8 mouse cellular contexts compared by ENCODE assay signal in the genomic region with DNA sequence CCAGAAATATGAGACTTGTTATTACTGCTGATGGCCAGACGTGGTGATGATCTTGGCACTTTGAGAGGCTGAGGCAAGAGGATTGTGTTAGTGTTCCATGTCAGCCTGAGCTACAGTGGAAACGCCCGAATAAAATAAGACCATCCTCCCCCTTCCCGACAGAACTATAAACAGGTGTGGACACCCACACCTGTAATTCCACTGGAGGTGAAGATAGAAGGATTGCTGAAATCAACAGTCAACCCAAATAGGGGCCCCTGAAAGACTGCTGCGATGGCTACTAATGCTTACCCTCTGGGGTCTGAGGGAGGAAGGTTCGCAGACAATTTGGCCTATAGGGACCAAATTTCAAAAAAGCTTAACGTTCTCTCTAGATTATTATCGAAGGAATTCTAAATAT. TPM values are rescaled to one million over a fixed set of nuclear protein-coding genes. Genes with fewer than 3 reads are reported as not detected.
DNase-seq lines count a peak whose midpoint lies in the region; ATAC-seq lines count a peak whose summit lies in the region.

No protein-coding gene starts in this region.

- H3K4me3 ChIP-seq in lung, embryonic 16.5 days (ENCODE audit: low read length) = peak overlapping the region; percentile 76
- H3K4me3 ChIP-seq in hindbrain, embryonic 13.5 days = peak overlapping the region; percentile 88
- H3K4me3 ChIP-seq in midbrain, embryonic 16.5 days (ENCODE audit: low read depth, low read length) = peak overlapping the region; percentile 80

- H3K36me3 ChIP-seq in lung, embryonic 16.5 days (ENCODE audit: control insufficient read depth, insufficient read depth, low read length) = peaks cover 10% of the 10 kb centered on the region
- H3K36me3 ChIP-seq in hindbrain, embryonic 13.5 days = peaks cover 33% of the 10 kb centered on the region
- peaks cover 10% of the 10 kb centered on the region for H3K36me3 ChIP-seq in midbrain, embryonic 16.5 days (ENCODE audit: control insufficient read depth, insufficient read depth, low read length)

- 9% methylated on average over 8 of the region's 8 CpGs for WGBS in lung, embryonic 16.5 days
- WGBS in hindbrain, embryonic 13.5 days = 19% methylated on average over 8 of the region's 8 CpGs
- WGBS in midbrain, embryonic 16.5 days = 15% methylated on average over 8 of the region's 8 CpGs

- ATAC-seq in lung, embryonic 16.5 days (ENCODE audit: low read depth) = no peak
- ATAC-seq in hindbrain, embryonic 13.5 days (ENCODE audit: low FRiP score) = no peak
- ATAC-seq in midbrain, embryonic 16.5 days = no peak

- no peaks in the 10 kb centered on the region for H3K27me3 ChIP-seq in lung, embryonic 16.5 days (ENCODE audit: control insufficient read depth, insufficient read depth, low read depth, low read length)
- no peaks in the 10 kb centered on the region for H3K27me3 ChIP-seq in hindbrain, embryonic 13.5 days
- H3K27me3 ChIP-seq in midbrain, embryonic 16.5 days (ENCODE audit: control insufficient read depth, insufficient read depth, low read depth, low read length) = no peaks in the 10 kb centered on the region

- intact Hi-C loops in left cerebral cortex, postnatal 4 days (cut with DNase I) = no loop called here

- H3K9me3 ChIP-seq in lung, embryonic 16.5 days (ENCODE audit: control insufficient read depth, low read length) = no peaks in the 10 kb centered on the region
- H3K9me3 ChIP-seq in hindbrain, embryonic 13.5 days = no peaks in the 10 kb centered on the region
- H3K9me3 ChIP-seq in midbrain, embryonic 16.5 days (replicated peaks; ENCODE audit: control insufficient read depth, low read length, poor library complexity, severe bottlenecking) = no peaks in the 10 kb centered on the region

- H3K4me1 ChIP-seq in lung, embryonic 16.5 days (replicated peaks; ENCODE audit: control insufficient read depth, insufficient read depth, low read length) = peaks cover 17% of the 10 kb centered on the region
- H3K4me1 ChIP-seq in hindbrain, embryonic 13.5 days (replicated peaks) = peaks cover 32% of the 10 kb centered on the region
- H3K4me1 ChIP-seq in midbrain, embryonic 16.5 days (ENCODE audit: control insufficient read depth, insufficient read depth, low read length) = peaks cover 22% of the 10 kb centered on the region

- peak overlapping the region; percentile 91 for H3K27ac ChIP-seq in lung, embryonic 16.5 days (ENCODE audit: low read length)
- peak overlapping the region; percentile 84 for H3K27ac ChIP-seq in hindbrain, embryonic 13.5 days
- H3K27ac ChIP-seq in midbrain, embryonic 16.5 days (ENCODE audit: low read length) = peak overlapping the region; percentile 79

- H3K4me2 ChIP-seq in lung, embryonic 16.5 days (ENCODE audit: low read depth, low read length) = peak overlapping the region; percentile 87
- H3K4me2 ChIP-seq in hindbrain, embryonic 13.5 days = peak overlapping the region; percentile 95
- H3K4me2 ChIP-seq in midbrain, embryonic 16.5 days (ENCODE audit: low read length) = peak overlapping the region; percentile 91

- DNase-seq in lung, postnatal 4 days = no peak
- DNase-seq in c-Kit-negative CD71-positive TER-119-positive erythroid progenitor cells, embryonic 14.5 days (ENCODE audit: low read depth, low spot score) = peak; percentile 13
- no peak for DNase-seq in adrenal gland, postnatal 4 days (ENCODE audit: low spot score in 2 of 2)
- DNase-seq in retina, embryonic 14.5 days (ENCODE audit: low spot score) = no peak
- DNase-seq in left cerebral cortex, postnatal 4 days = no peak

- peak overlapping the region; percentile 94 for H3K9ac ChIP-seq in lung, embryonic 16.5 days (ENCODE audit: low read length)
- H3K9ac ChIP-seq in hindbrain, embryonic 13.5 days = peak overlapping the region; percentile 83
- peak overlapping the region; percentile 76 for H3K9ac ChIP-seq in midbrain, embryonic 16.5 days (ENCODE audit: low read depth, low read length)

RNA-seq across cellular contexts. Expression of a gene that starts 27.3 kb away (rescaled TPM):
- polyA plus RNA-seq in lung, embryonic 16.5 days (2015; fragmentation: Nextera tagmentation; extraction: Ambion mirVana) = 57.7 and 59.4 TPM in 2 replicates
- polyA plus RNA-seq in hindbrain, embryonic 13.5 days (2015; fragmentation: Nextera tagmentation; extraction: Ambion mirVana) = 73.7 and 76.4 TPM in 2 replicates
- polyA plus RNA-seq in midbrain, embryonic 16.5 days (2015; fragmentation: Nextera tagmentation; extraction: Ambion mirVana) = 78.6 and 86.2 TPM in 2 replicates
- total RNA-seq in adrenal gland, postnatal 4 days (2021) = 100 to 1,000 TPM; 114 to 124 TPM
- 100 to 1,000 TPM; 176 to 185 TPM for total RNA-seq in left cerebral cortex, postnatal 4 days (2021)

RNA-seq across cellular contexts. Expression of a gene that starts 27.3 kb away (rescaled TPM):
- 32.9 and 33.5 TPM in 2 replicates for polyA plus RNA-seq in lung, embryonic 16.5 days (2015; fragmentation: Nextera tagmentation; extraction: Ambion mirVana)
- polyA plus RNA-seq in hindbrain, embryonic 13.5 days (2015; fragmentation: Nextera tagmentation; extraction: Ambion mirVana) = 36.2 and 42.2 TPM in 2 replicates
- 47.7 and 49.4 TPM in 2 replicates for polyA plus RNA-seq in midbrain, embryonic 16.5 days (2015; fragmentation: Nextera tagmentation; extraction: Ambion mirVana)
- total RNA-seq in adrenal gland, postnatal 4 days (2021) = 10 to 100 TPM; 53.9 to 58.1 TPM
- total RNA-seq in left cerebral cortex, postnatal 4 days (2021) = 10 to 100 TPM; 70.7 to 80.4 TPM

RNA-seq across cellular contexts. Expression of a gene that starts 27.3 kb away (rescaled TPM):
- 89.6 and 89.8 TPM in 2 replicates for polyA plus RNA-seq in lung, embryonic 16.5 days (2015; fragmentation: Nextera tagmentation; extraction: Ambion mirVana)
- 88.1 and 97.5 TPM in 2 replicates for polyA plus RNA-seq in hindbrain, embryonic 13.5 days (2015; fragmentation: Nextera tagmentation; extraction: Ambion mirVana)
- polyA plus RNA-seq in midbrain, embryonic 16.5 days (2015; fragmentation: Nextera tagmentation; extraction: Ambion mirVana) = 81.8 and 82.1 TPM in 2 replicates
- total RNA-seq in adrenal gland, postnatal 4 days (2021) = 10 to 100 TPM; 71.0 to 71.8 TPM
- 10 to 100 TPM; 60.1 to 65.3 TPM for total RNA-seq in left cerebral cortex, postnatal 4 days (2021)
